Mouse (Mus musculus) frontal cortex, postnatal 10 days (tissue): ENCODE measurements around the gene H6pd.

ENCODE experiments used
- DNase-seq, 2 experiments: peaks; one replicate each; pipeline ENCODE4 v3.0.0; 2022; ENCODE audit warnings: low spot score in 2 of 2, mixed read lengths in 1 of 2

H6pd gene

DNA sequence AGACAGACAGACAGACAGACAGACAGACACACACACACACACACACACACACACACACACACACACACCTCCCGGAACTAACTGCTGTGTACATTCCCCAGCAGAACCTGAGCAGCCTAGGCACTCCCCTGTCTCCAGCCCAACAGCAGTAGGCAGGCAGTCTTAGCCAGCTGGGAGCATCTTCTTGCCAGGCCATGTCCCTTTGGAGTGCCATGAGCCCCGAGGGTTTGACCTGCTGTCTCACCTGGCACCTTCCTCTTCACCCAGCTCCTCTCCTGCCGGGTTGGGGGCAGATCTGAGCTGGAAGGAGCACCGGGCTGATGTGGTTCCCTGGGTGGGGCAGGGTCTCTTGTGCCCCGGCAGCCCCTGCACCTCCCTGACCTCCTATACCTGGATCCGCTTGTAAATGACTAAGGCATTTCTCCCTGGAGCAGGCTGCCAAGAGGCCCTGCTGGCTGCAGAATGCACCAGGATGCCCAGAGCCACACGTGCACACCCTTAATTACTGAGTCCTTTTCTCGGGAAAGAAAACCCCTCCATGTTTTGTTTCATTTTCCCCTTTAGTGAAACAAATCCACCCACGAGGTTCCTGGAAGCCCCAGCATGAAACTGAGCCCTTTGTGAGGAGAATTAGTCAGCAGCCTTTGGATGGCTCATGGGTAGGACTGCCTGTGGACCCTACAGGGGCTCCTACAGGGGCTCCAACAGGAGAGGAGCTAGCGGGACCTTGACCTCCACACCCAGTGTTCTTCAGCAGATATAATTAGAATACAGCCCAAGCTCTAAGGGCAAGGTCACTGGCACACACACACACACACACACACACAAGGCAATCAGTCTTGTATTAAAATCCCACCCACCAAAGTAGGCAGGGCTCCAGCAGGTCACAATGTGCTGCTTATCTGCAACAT lies 65.7 kb downstream of the H6pd start:
- no peak for DNase-seq

DNA sequence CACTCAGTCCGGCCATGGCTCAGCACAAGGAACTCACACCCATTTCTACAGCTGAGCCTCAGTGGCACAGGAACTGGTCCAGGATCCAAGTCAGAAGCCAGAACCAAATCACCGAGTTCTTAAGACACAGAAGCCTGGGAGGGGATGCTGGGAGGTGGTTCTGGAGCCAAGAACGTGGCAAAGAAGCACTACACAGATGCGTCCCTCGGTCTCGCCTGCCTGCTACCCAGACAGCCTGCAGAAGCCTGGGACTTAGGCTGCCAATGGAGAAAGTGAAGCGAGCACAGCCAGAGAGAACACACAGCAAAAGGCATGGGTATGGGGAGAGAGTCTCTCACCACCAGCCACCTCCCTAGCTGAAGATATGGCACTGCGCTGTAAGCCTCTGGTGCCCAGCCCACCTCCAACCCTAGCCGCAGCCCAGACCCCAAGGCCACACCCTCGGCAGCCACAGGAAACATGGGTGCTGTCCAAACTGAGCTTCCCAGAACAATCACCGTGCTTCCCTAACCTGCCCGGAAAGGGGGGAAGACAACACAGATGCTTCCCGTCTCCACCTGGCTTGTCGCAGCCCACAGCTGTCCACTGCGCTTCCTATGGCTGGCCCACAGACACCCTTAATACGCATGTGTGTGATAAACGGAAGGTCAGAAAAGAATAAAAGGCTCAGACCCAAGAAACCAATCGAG lies 67.6 kb downstream of the H6pd start:
- DNase-seq, result no peak

DNA sequence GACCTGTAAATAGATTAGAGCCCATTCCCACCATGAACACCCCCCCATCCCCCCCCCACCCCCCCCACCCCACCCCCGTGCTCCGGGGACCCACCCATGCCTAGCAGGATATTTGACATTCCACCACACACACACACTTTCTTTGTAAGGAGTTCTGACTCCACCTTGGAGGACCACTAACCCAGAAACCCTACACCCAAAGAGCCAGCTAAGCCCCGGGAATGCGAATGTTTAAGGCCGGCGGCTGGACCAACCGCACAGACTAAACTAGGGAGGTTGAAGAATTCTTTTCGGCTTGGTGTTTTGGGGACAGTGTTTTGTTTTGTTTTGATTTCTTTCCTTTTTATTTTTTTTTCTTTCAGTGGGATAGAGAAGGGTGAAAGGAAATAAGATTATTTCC lies 70.1 kb downstream of the H6pd start:
- no peak for DNase-seq

DNA sequence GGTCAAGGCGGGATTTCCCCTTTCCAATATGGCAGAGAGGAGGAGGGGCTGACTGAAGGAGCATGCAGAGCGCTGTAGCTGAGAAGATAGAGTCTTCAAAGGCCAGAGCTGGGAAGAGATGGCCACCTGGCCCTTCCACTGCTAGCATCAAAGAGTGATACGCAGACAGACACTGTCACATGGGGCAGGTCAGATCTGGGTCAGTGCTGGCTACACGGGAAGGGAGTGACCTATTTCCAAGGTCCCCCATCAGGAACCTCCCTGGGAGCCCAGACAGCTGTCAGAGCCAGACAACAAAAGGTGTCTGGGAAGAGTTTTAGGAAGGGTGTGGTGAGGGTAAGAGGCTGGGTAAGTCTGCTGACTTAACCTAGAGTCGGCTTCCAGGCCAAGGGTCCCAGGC lies 71.9 kb downstream of the H6pd start:
- DNase-seq, result no peak

DNA sequence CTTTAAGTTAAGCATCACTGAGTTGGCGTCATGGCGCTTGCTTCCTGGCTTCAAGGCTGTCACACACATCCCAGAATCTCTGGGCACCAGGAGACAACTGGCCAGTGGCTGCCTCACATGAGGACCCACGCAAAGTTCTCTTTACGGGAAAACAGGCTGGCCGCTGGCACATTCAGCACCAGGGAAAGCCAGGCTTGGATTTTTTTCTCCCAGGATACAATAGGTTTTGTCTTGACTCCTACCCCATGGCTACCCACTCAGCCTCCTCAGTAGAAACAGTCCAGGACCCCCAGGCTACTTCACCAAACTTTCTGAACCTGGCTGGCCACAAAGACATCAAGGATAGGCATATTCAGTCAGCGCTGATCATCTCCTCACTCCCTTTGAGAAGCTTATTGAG lies 73.4 kb downstream of the H6pd start:
- DNase-seq, result no peak

DNA sequence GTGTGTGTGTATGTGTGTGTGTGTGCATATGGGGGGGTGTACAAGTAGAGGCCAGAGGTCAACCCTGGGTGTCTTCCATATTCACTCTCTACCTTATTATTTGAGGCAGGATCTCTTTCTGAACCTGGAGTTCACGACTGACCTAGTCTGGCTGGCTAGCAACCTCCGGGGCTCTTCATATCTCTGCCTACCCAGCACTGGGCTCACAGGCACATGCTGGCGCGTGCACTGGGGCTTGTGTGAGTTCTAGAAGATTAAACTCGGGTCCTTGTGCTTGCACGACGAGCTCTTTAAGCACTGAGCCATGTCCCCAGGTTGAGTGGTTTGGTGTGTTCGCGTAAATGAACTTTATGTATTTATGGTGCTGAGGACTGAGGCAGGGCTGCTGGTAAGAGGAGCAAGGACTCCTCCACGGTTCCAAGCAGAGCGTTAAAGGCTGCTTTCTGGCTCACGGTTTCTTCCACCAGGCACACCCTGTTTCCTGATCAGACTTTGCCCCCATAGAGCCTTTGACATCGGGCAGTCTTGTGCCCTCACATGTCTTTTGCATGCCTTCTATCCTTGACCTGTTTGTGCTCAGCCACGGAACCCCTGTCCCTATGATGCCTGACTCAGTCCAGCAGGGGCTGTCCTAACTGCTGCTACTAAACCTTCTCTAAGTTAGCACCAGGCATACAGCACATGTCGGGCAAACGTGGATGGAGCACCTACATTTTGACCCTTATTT lies 75.1 kb downstream of the H6pd start:
- no peak for DNase-seq

DNA sequence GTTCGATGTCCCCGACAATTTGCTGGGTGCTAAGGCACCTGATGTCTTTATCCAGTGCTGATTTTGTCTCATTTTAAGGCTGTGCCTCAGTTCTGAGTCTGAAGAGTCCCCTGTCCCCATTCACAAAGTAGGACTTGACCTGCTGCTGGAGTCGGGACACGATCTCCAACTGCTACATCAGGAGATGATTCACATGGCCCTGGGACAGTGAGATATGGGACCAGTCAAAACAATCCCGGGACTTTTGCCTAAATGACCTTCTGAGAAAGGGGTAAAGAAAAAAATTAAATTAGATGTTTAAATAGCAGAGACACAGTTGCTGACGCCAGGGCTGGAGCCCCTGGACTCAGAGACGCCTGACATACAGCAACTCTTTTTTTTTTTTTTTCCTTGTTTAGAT lies 75.8 kb downstream of the H6pd start:
- no peak for DNase-seq

DNA sequence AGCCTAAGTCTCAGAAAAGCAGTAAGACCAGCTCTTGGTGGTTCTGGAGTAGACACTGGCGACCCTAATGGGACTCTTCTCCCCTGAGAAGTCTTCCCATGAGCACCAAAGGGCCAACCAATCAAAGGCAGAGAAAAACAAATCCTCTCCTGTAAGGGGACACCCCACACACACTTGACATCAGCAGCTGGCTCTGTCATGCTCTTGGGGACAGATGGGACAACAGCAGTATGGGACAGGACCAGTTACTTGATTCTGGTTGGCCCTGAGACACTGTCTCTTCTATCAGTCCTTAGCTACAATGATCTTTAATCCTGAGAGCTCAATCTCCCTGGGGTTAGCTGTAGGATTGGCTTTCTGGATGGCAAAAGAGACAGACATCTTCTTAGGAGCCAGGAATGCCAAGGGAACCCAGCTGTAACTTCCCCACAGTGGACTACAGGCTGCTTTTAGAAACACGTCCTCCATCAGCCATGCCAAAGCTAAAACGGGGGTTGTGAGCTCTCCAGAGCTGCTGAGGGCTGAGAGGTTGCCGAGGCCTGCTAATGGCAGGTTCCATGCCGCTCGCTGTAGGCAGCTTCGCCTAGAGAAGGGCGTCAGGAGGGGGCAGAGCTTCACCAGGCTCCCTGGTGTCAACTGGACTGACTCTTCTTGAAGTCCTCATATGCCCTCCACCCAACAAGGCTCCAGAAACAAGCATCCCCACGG lies 76.6 kb downstream of the H6pd start:
- no peak for DNase-seq

DNA sequence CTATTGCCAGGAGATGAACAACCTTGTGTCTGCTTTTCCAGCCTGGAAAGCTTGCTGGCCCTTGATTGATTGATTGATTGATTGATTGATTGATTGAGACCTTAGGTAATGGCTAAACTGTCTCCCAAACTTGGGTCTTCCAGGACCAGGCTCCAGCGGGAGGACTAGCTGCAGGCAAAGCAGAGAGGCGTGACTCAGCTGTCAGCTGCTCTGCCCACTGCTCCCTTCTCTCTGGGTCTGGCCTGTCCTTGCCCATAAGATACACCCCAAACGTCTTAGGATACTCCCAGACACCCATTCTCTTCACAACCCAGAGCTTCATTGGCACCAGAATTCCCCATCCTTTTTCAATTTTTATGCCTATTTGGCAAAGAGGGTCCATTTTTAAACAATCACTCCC lies 78.1 kb downstream of the H6pd start:
- DNase-seq, result no peak
